Mouse (Mus musculus): ENCODE measurements around the gene Pygb. TPM values are rescaled to one million over a fixed set of nuclear protein-coding genes. Genes with fewer than 3 reads are reported as not detected.

Pygb gene
- total RNA-seq, 2 experiments from 2014 or later: 8.3 to 26.0 TPM

GRCm38 (mm10) chr2:150837781-150838180 lies 51.2 kb downstream of the Pygb start:
- no peak for ATAC-seq (ENCODE audit: poor library complexity, severe bottlenecking)

- ATAC-seq (ENCODE audit: poor library complexity, severe bottlenecking): no peak; the same call in 1 of the 2 replicates
Measured at GRCm38 (mm10) chr2:150839686-150840471, 53.3 kb downstream of the Pygb start.

DNA sequence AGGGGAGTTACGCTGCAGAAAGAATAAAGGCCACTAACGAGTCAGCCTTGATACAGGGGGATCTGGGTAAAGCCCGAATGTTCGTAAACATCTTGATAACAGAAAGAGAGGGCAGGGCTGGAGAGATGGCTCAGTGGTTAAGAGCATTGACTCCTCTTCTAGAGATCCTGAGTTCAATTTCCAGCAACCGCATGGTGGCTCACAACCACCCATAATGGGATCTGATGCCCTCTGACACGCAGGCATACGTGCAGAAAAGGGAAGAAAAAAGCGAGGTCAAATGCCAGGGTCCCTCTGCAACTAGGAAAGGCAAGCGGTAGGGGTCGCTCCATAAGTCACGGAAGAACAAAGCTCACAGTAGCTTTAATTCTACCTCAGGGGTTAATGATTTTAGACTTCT lies 54.6 kb downstream of the Pygb start:
- no peak for ATAC-seq (ENCODE audit: poor library complexity, severe bottlenecking)

DNA sequence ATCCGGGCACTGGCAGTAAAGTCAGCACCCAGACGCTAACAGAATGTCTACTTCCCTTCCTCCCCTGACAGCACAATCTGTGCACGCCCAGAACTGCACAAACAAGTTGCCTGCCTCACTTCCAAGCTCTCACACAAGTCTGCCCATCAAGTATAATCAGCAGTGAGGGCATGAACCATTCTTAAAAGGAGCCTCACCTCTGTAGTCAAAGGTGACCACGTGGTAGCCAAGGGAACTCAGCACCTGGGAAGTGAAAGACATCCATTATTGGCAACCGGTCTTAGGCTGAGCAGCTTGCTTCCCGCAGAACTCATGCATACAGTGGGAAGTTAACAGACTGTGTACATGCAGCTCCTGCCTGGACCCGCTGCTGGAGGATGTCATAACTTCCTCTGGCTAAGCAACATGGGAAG lies 55.5 kb downstream of the Pygb start:
- peak; percentile 17; the same call in 1 of the 2 replicates for ATAC-seq (ENCODE audit: poor library complexity, severe bottlenecking)

DNA sequence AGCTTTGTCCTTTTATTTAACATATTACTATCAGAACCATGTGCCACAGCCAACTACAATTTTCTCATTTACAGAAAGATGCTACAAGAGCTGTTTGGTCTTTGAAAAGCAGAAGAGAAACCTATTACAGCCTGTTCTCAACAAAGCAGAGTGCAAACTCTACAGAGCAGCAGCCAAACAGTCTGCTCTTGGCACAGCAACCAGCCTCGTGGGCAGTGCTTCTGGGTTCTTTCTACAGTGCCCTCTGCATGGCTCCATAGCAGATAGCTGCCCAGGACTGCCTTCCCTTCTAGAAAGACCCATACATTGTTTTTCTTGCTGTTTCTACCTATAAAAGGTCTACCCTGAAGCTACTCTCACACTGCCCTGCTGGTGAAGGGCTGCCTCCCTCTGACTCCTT lies 58.3 kb downstream of the Pygb start:
- peak; percentile 56 for ATAC-seq (ENCODE audit: poor library complexity, severe bottlenecking)

GRCm38 (mm10) chr2:150847436-150847995 lies 61.0 kb downstream of the Pygb start:
- ATAC-seq (ENCODE audit: poor library complexity, severe bottlenecking): no peak

GRCm38 (mm10) chr2:150851251-150851650 lies 64.7 kb downstream of the Pygb start:
- ATAC-seq (ENCODE audit: poor library complexity, severe bottlenecking): no peak

- no peak for ATAC-seq (ENCODE audit: poor library complexity, severe bottlenecking)
Measured at GRCm38 (mm10) chr2:150855186-150855585, 68.7 kb downstream of the Pygb start.

DNA sequence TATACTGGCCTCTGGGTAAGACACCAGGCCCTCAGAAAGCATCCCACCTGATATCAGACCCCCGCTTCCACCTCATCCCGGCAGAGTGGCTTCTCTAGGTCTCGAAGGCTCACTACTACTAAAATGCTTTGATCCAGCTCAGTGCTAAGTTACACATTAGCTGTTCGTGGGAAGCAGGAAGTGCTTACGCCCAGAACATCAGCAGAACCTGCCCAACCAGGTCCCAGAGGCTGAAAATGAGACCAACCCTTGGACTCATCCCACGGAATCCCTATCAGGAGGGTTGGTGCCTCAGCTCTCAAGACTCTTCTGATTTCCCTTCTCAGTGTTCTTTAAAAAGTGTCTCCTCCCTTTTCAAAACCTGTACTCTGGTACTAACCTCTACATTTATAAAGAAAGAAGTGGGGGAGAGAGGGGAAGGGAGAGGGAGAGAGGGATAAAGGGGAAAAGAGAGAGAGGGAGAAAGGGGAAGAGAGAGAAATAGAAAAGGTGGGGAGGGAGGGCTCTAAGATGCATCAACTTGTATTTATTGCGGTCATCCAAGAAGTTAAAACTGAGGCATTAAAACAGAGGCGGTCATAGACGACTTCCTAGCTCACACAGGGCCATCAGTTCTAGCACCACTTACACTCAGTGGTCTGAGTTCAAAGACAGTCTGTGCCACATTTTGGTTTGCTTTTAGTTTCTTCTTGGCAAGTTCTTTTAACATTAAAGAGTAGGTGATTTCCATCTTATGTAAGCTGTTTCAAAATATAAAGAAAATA lies 72.4 kb downstream of the Pygb start:
- no peak for ATAC-seq (ENCODE audit: poor library complexity, severe bottlenecking)

DNA sequence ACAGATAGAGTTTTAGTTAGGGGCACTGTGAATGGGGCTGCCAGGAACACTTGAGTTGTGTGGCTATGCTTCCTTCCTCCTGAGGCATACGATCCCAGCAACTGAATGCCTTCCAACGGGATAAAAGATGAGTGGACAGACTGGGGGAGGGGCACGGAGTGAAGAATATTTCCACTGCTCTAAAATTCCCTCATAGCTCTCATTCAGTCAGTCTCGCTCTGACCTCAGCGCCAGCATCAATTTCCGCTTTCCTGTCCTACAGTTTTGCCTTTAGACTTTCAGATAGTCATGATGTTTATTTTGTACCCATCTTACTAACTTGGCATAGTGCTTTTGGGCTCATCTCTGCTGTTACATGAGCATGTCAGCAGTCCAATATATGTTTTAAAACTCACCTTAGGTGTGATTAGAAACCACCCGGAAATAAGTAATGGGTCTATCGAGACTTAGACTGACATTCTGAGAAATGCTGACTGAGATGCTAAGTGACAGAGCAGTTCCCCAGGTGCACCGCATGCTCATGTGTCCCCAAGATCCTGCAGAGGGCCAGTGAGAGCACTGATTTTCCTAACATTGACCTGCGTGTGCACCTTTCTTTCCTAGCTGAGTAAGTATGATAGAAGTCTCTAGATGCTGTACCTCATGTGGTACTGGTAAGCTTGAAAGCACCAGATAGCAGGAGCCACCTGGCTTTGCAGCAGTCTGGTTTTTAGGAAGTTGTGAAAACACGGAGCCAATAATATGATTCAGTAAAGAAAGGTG lies 73.4 kb downstream of the Pygb start:
- no peak for ATAC-seq (ENCODE audit: poor library complexity, severe bottlenecking)

DNA sequence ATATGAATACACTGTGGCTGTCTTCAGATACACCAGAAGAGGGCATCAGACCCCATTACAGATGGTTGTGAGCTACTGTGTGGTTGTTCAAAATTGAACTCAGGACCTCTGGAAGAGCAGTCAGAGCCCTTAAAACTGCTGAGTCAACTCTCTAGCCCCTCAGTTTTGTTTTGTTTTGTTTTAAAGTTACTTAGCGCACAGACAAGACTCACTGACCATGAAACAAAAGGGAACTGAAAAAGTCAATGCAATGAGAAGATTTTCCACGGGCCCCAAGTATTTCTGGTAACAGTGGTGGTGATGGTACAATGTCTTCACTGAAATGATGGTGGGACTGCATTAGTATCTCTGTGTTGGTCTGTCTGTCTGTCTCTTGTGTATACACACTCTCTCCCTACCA lies 74.6 kb downstream of the Pygb start:
- ATAC-seq (ENCODE audit: poor library complexity, severe bottlenecking): peak; percentile 78

DNA sequence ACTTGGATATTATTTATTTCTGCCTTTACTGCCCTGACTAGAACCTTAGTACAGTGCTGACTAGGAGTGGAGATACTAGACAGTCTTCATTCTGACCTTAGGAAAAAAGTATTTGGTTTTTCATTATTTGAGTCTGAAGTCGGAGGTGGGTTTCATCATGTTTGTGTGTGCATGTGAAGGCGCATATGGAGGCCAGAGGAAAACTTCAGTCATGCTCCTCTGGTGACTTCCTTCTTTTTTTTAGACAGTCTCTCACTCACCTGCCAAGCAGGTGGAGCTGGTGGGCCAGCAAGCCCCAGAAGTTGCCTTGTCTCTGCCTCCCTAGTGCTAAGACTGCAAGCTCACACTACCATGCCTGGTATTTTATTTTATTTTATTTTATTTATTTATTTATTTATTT lies 80.5 kb downstream of the Pygb start:
- ATAC-seq (ENCODE audit: poor library complexity, severe bottlenecking): no peak

DNA sequence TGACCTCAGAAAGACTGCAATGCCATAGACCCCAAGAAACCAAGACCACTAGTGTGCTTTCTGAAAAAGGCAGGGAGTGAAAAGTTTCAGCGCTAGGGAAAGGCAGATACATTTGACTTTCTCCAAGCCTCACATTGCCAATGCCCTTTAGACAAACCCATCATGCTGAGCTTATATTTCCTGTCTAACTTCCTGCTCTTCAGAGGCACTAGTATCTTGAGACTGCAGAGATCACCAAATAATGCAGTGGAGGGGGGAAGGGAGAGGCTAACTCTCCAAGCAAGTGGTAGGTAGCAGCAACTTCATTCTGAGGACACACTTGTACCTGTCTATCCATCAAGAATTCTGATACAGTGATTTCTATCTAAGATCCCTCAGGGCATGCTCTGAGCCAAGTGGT lies 82.9 kb downstream of the Pygb start:
- ATAC-seq (ENCODE audit: poor library complexity, severe bottlenecking): peak; percentile 73

- peak; percentile 90 for ATAC-seq (ENCODE audit: poor library complexity, severe bottlenecking)
Measured at GRCm38 (mm10) chr2:150874508-150874907, 88.0 kb downstream of the Pygb start.

DNA sequence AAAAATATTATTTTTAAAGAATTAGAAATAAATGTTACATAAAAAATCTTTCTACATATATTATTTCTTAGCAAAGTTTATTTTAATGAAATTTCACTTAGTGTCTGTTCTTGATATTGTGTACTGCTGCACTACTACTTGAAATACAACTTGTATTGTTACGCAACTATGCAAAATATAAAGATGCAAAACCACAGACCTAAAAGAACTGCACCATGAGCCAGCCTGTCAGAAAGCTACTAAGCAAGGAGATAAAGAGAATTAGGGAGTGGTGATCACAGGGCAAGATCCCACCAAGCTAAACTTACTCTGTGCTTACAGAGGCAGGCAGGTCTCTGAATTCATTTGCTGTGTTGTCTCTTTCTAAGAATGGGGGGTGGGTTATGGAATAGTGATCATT lies 88.7 kb downstream of the Pygb start:
- ATAC-seq (ENCODE audit: poor library complexity, severe bottlenecking): peak; percentile 55

DNA sequence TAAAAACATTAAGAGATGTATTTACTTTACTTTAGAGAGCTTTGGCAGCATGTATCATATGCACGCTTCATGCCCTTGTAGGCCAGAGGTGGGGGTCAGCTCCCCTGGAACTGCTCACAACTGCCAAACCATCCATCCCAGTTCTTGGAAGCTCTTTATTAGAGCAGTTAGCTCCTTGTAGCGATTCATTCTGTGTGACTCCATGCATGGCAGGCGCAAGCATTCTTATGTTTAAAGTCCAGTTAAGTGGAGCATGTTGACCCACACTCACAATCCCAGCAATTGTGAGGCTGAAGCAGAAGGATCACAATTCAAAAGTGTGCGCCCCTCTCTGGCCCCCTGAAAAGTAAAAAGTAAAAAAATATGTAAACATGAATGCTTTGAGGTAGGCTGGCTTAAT lies 91.0 kb downstream of the Pygb start:
- no peak for ATAC-seq (ENCODE audit: poor library complexity, severe bottlenecking)

Other genes starting within 250 kb of the Pygb start
- 36.9 and 41.1 TPM in 2 replicates for gene Cst7, start 216.3 kb upstream of the Pygb start, total RNA-seq (2015)
- gene Cst7, start 216.3 kb upstream of the Pygb start, total RNA-seq (2017): 24.5 and 39.6 TPM in 2 replicates
- gene Apmap, start 178.2 kb upstream of the Pygb start, total RNA-seq (2015): 22.2 and 25.1 TPM in 2 replicates
- 39.1 and 39.8 TPM in 2 replicates for gene Apmap, start 178.2 kb upstream of the Pygb start, total RNA-seq (2017)
- 12.4 and 15.1 TPM in 2 replicates for gene Acss1, start 118.2 kb upstream of the Pygb start, total RNA-seq (2015)
- gene Acss1, start 118.2 kb upstream of the Pygb start, total RNA-seq (2017): 14.4 and 15.9 TPM in 2 replicates
- not detected in 2 replicates for gene Vsx1, start 97.4 kb upstream of the Pygb start, total RNA-seq (2015)
- not detected in 2 replicates for gene Vsx1, start 97.4 kb upstream of the Pygb start, total RNA-seq (2017)
- 4.9 and 5.6 TPM in 2 replicates for gene Entpd6, start 37.7 kb upstream of the Pygb start, total RNA-seq (2015)
- gene Entpd6, start 37.7 kb upstream of the Pygb start, total RNA-seq (2017): 8.3 and 10.6 TPM in 2 replicates
- gene Abhd12, start 118.0 kb downstream of the Pygb start, total RNA-seq (2015): 37.6 and 51.0 TPM in 2 replicates
- gene Abhd12, start 118.0 kb downstream of the Pygb start, total RNA-seq (2017): 47.4 and 100 TPM in 2 replicates
- 53.1 and 69.5 TPM in 2 replicates for gene Gins1, start 118.7 kb downstream of the Pygb start, total RNA-seq (2015)
- gene Gins1, start 118.7 kb downstream of the Pygb start, total RNA-seq (2017): 69.8 and 78.7 TPM in 2 replicates